Mouse (Mus musculus): ENCODE data around the gene Saa4. TPM values are rescaled to one million over a fixed set of nuclear protein-coding genes. Genes with fewer than 3 reads are reported as not detected.
"Not testable (repeated sequence)": the region's sequence is repeated elsewhere in the genome, so short reads cannot be mapped to it uniquely, and the experiment has no call there.

Saa4 gene
- polyA plus RNA-seq, 1 experiment from 2014 or later: not detected

DNA sequence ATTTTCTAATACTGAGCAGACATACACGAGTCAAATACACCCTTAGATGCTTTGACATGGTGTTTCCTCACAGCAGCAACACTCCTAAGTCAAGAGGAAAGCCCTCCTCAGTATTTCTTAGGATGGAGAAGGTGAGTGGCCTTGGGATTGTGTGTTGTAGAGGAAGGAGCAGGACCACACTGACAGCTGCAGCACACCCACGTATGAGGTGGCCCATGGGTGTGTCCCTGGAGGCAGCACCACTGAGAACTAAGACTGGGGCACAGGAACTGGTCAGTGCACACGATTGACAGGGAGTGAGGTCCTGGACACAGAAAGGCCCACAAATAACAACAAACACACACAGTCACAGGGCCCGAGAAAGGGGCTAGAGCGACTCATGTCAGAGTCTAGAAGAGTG, 7.6 kb upstream of the Saa4 start:
- H3K4me2 ChIP-seq; H3K36me3 ChIP-seq; ATAC-seq (ENCODE audit: extremely low read depth, insufficient number of reproducible peaks, low FRiP score, low TSS enrichment); H3K27ac ChIP-seq (replicated peaks); H3K4me1 ChIP-seq; H3K27me3 ChIP-seq (replicated peaks); H3K9ac ChIP-seq; H3K4me3 ChIP-seq; H3K9me3 ChIP-seq: not testable (repeated sequence)
- WGBS: 71% methylated on average over 5 of the region's 5 CpGs

- H3K9me3 ChIP-seq: no peaks in the 10 kb centered on the region
- 67% methylated on average over 12 of the region's 12 CpGs for WGBS
- H3K36me3 ChIP-seq: no peaks in the 10 kb centered on the region
- ATAC-seq (ENCODE audit: extremely low read depth, insufficient number of reproducible peaks, low FRiP score, low TSS enrichment): no peak
- no peaks in the 10 kb centered on the region for H3K4me1 ChIP-seq
- H3K27ac ChIP-seq (replicated peaks): no peak overlapping the region
- no peaks in the 10 kb centered on the region for H3K27me3 ChIP-seq (replicated peaks)
- H3K9ac ChIP-seq: no peak overlapping the region
- H3K4me3 ChIP-seq: no peak overlapping the region
- no peak overlapping the region for H3K4me2 ChIP-seq
Observed at GRCm38 (mm10) chr7:46738561-46739460, 6.4 kb upstream of the Saa4 start.

DNA sequence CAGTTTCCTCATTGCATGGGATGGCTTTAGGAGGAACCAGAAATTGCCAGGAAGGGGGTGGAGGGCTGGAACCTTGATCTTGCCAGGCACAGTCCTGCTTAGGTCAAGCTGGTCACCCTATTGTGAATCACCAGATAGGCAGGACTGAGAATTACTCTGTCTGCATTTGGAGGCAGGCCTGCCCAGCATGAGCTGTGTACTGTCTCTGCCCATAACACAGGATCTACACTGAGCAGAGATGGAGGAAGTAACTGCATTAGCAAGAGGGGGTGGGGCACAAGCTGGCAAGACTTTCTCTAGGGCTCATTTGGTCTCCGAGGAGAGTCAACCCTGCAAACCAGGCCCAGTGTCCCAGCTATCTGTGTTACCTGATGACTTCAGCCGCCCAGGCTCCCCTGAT, 2.6 kb upstream of the Saa4 start:
- Histone ChIP-seq H3K4me2 (no peak overlapping the region), H3K36me3 (no peaks in the 10 kb centered on the region), H3K27ac (replicated peaks) (no peak overlapping the region), H3K4me3 (no peak overlapping the region), H3K27me3 (replicated peaks) (no peaks in the 10 kb centered on the region), H3K9ac (no peak overlapping the region), H3K4me1 (no peaks in the 10 kb centered on the region), H3K9me3 (no peaks in the 10 kb centered on the region)
- WGBS: 62% methylated on average over 2 of the region's 2 CpGs
- no peak for ATAC-seq (ENCODE audit: extremely low read depth, insufficient number of reproducible peaks, low FRiP score, low TSS enrichment)

- H3K27me3 ChIP-seq (replicated peaks): no peaks in the 10 kb centered on the region
- no peak overlapping the region for H3K4me3 ChIP-seq
- no peaks in the 10 kb centered on the region for H3K36me3 ChIP-seq
- H3K9ac ChIP-seq: no peak overlapping the region
- H3K27ac ChIP-seq (replicated peaks): no peak overlapping the region
- H3K4me2 ChIP-seq: no peak overlapping the region
- H3K4me1 ChIP-seq: no peaks in the 10 kb centered on the region
- no peak for ATAC-seq (ENCODE audit: extremely low read depth, insufficient number of reproducible peaks, low FRiP score, low TSS enrichment)
- H3K9me3 ChIP-seq: no peaks in the 10 kb centered on the region
- WGBS: 63% methylated on average over 1 of the region's 1 CpGs
Observed at GRCm38 (mm10) chr7:46727584-46727983, 4.8 kb downstream of the Saa4 start.

DNA sequence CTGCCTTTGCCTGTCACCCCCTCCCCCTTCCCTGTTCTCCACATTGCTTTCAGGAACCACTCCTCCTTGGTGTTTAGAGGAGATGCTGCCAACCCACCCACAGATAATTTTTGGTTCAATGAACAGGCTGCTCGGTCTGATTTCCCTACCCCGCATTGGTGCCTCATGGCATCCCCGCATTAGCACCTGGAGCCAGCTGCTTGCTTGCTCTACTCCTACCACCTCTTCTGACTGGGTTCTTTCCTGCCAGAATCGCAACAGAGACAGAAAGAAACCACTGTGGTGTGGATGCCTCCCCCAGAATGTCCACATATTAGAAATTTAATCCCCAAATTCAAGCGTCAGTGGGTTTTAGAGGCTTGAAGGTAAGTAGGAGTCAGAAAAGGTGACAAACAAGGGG, 8.0 kb downstream of the Saa4 start:
- H3K9me3 ChIP-seq: no peaks in the 10 kb centered on the region
- H3K27me3 ChIP-seq (replicated peaks): peaks cover 12% of the 10 kb centered on the region
- 63% methylated on average over 5 of the region's 5 CpGs for WGBS
- H3K9ac ChIP-seq: no peak overlapping the region
- ATAC-seq (ENCODE audit: extremely low read depth, insufficient number of reproducible peaks, low FRiP score, low TSS enrichment): no peak
- no peak overlapping the region for H3K4me3 ChIP-seq
- no peak overlapping the region for H3K4me2 ChIP-seq
- no peak overlapping the region for H3K27ac ChIP-seq (replicated peaks)
- H3K4me1 ChIP-seq: no peaks in the 10 kb centered on the region
- no peaks in the 10 kb centered on the region for H3K36me3 ChIP-seq

GRCm38 (mm10) chr7:46723849-46724248, 8.6 kb downstream of the Saa4 start:
- H3K4me2 ChIP-seq: no peak overlapping the region
- H3K4me3 ChIP-seq: no peak overlapping the region
- H3K9ac ChIP-seq: no peak overlapping the region
- no peak for ATAC-seq (ENCODE audit: extremely low read depth, insufficient number of reproducible peaks, low FRiP score, low TSS enrichment)
- H3K27ac ChIP-seq (replicated peaks): no peak overlapping the region
- no peaks in the 10 kb centered on the region for H3K4me1 ChIP-seq
- no peaks in the 10 kb centered on the region for H3K36me3 ChIP-seq
- H3K9me3 ChIP-seq: no peaks in the 10 kb centered on the region
- H3K27me3 ChIP-seq (replicated peaks): peaks cover 12% of the 10 kb centered on the region
- 69% methylated on average over 3 of the region's 3 CpGs for WGBS

- no peak for ATAC-seq (ENCODE audit: extremely low read depth, insufficient number of reproducible peaks, low FRiP score, low TSS enrichment)
- no peak overlapping the region for H3K4me2 ChIP-seq
- H3K36me3 ChIP-seq: no peaks in the 10 kb centered on the region
- H3K9me3 ChIP-seq: no peaks in the 10 kb centered on the region
- no peak overlapping the region for H3K4me3 ChIP-seq
- 88% methylated on average over 6 of the region's 6 CpGs for WGBS
- no peak overlapping the region for H3K9ac ChIP-seq
- H3K27me3 ChIP-seq (replicated peaks): peaks cover 15% of the 10 kb centered on the region
- no peak overlapping the region for H3K27ac ChIP-seq (replicated peaks)
- no peaks in the 10 kb centered on the region for H3K4me1 ChIP-seq
Observed at GRCm38 (mm10) chr7:46723354-46723753, 9.0 kb downstream of the Saa4 start.

GRCm38 (mm10) chr7:46720460-46720859, 11.9 kb downstream of the Saa4 start:
- no peaks in the 10 kb centered on the region for H3K4me1 ChIP-seq
- WGBS: 69% methylated on average over 9 of the region's 9 CpGs
- ATAC-seq (ENCODE audit: extremely low read depth, insufficient number of reproducible peaks, low FRiP score, low TSS enrichment): no peak
- H3K27me3 ChIP-seq (replicated peaks): peaks cover 20% of the 10 kb centered on the region
- H3K27ac ChIP-seq (replicated peaks): no peak overlapping the region
- H3K9me3 ChIP-seq: no peaks in the 10 kb centered on the region
- no peak overlapping the region for H3K4me3 ChIP-seq
- no peak overlapping the region for H3K9ac ChIP-seq
- H3K36me3 ChIP-seq: no peaks in the 10 kb centered on the region
- no peak overlapping the region for H3K4me2 ChIP-seq

DNA sequence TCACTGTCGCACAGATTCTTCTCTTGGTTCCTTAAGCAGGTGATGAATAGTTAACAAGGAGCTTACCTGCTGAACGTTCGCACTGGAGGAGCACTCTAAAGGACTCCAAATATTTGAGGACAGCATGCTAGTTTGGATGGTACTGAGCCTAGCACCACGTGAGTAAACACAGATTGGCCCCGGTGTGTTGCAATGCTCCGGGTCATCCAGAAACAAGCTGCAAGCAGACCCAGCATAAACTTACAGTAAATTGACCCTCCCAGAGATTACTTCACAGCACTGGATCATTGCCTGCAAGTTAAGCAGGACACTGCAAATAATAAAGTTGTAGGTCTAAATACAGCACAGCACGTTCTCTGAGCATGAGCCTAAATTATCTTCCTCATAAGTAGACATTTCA, 12.9 kb downstream of the Saa4 start:
- no peaks in the 10 kb centered on the region for H3K9me3 ChIP-seq
- ATAC-seq (ENCODE audit: extremely low read depth, insufficient number of reproducible peaks, low FRiP score, low TSS enrichment): no peak

DNA sequence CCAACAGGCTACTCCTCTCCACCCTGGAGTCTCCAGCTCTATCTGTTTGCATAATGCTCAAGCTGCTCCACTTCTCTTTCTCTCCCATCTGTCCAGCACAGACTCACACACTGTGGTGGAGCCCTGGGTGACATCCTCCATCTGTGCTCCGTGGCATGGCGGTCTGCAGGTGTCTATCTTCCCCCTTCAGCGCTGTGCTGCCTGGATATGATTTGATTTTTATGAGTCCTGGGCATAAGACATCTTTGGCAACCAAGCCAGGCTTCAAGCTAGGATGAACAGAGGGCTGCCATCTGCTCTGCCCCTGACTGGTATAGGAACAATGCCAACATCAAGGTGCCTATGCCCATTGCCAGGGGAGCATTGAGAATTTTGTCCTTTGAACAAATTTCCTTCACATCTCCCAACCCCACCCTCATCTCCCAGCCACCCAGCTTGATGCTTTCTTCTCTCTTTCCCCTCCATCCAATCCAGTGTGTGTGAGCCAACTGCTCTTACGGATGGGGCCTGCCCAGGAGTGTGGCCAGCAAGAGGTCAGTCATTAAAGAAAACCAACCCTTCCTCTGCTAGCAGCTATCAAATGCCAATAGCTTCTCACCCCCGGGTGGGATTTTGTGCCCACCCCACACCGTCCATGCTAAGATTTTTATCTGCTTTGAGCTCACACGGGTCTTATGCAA, 13.7 kb downstream of the Saa4 start:
- Histone ChIP-seq H3K27me3 (replicated peaks) (peaks cover 21% of the 10 kb centered on the region), H3K9me3 (no peaks in the 10 kb centered on the region), H3K36me3 (no peaks in the 10 kb centered on the region), H3K4me2 (no peak overlapping the region), H3K27ac (replicated peaks) (no peak overlapping the region), H3K9ac (no peak overlapping the region), H3K4me1 (no peaks in the 10 kb centered on the region), H3K4me3 (no peak overlapping the region)
- WGBS: 74% methylated on average over 7 of the region's 7 CpGs
- no peak for ATAC-seq (ENCODE audit: extremely low read depth, insufficient number of reproducible peaks, low FRiP score, low TSS enrichment)

More for the DNA sequence above, 12.9 kb downstream of the Saa4 start:
- Histone ChIP-seq H3K27me3 (replicated peaks) (peaks cover 20% of the 10 kb centered on the region), H3K4me3 (no peak overlapping the region), H3K4me1 (no peaks in the 10 kb centered on the region), H3K4me2 (no peak overlapping the region), H3K27ac (replicated peaks) (no peak overlapping the region), H3K36me3 (no peaks in the 10 kb centered on the region), H3K9ac (no peak overlapping the region)
- WGBS: 71% methylated on average over 7 of the region's 7 CpGs

- Histone ChIP-seq H3K9ac (no peak overlapping the region), H3K27ac (replicated peaks) (no peak overlapping the region), H3K4me3 (no peak overlapping the region), H3K4me1 (no peaks in the 10 kb centered on the region), H3K36me3 (no peaks in the 10 kb centered on the region), H3K9me3 (no peaks in the 10 kb centered on the region), H3K27me3 (replicated peaks) (peaks cover 26% of the 10 kb centered on the region), H3K4me2 (no peak overlapping the region)
- no peak for ATAC-seq (ENCODE audit: extremely low read depth, insufficient number of reproducible peaks, low FRiP score, low TSS enrichment)
- 46% methylated on average over 5 of the region's 5 CpGs for WGBS
Observed at GRCm38 (mm10) chr7:46716897-46717296, 15.5 kb downstream of the Saa4 start.

DNA sequence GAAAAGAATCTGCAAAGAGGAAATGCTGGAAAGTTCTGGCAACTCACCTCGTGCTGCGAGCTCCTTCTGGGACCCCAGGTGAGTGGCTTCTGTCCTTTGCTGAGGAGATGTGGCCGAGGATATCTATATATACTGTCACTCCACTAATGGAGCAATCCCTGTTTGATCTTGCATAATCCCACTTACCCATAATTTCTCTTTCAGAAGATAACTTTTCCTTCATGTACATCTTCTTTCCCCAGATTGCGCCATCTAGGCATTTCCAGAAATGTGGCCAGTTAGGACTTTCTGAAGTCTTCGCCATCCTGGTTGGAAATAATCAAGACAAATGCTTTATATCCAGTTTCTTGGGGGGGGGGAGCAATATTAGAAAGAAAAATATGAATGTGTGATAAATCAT, 16.8 kb downstream of the Saa4 start, which contains the start of gene Saa3:
Gene Saa3, minus strand, starts transcription at position 101 of the 400 bp plus-strand sequence.
- Histone ChIP-seq H3K4me2 (no peak within 1 kb of the TSS), H3K9ac (no peak within 1 kb of the TSS), H3K27ac (replicated peaks) (no peak within 1 kb of the TSS), H3K36me3 (no peaks in the 10 kb centered on the region), H3K4me1 (no peaks in the 10 kb centered on the region), H3K27me3 (replicated peaks) (peaks cover 18% of the 10 kb centered on the region), H3K4me3 (no peak within 1 kb of the TSS), H3K9me3 (no peaks in the 10 kb centered on the region)
- WGBS: 74% methylated on average over 5 of the region's 5 CpGs
- no peak for ATAC-seq (ENCODE audit: extremely low read depth, insufficient number of reproducible peaks, low FRiP score, low TSS enrichment)
